Mouse (Mus musculus): ENCODE results near the gene Gna13.
"Not testable (repeated sequence)": the region's sequence is repeated elsewhere in the genome, so short reads cannot be mapped to it uniquely, and the experiment has no call there.

Gene Gna13

DNA sequence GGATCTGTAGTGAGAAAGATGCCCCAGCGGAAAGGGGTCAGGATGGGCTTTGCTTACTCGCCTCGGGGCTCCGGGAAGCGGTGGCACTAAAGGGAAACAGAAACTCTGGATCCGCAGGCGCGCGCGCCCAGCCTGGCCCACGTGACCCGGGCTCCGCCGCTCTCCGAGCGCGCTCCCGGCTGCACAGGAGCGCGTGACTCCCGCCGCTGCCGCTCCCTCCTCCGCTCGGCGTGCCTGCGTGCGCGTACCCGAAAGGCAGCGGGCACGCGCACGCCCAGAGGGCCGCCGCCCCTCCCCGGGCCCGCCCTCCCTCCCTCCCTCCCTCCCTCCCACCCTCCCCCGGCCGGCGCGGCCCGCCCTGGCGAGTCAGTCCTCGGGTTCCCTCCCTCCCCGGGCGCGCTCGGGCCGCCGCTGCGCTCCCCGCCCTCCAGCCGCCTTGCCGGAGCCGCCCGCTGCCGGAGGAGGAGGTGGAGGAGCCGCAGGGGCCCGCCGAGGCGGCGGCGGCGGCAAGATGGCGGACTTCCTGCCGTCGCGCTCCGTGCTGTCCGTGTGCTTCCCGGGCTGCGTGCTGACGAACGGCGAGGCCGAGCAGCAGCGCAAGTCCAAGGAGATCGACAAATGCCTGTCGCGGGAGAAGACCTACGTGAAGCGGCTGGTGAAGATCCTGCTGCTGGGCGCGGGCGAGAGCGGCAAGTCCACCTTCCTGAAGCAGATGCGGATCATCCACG lies at the start of gene Gna13:
Gene Gna13, plus strand, starts transcription at position 369 of the 728 bp plus-strand sequence.
- DNase-seq (ENCODE audit: extremely low spot score, low spot score), result peak; percentile 86

DNA sequence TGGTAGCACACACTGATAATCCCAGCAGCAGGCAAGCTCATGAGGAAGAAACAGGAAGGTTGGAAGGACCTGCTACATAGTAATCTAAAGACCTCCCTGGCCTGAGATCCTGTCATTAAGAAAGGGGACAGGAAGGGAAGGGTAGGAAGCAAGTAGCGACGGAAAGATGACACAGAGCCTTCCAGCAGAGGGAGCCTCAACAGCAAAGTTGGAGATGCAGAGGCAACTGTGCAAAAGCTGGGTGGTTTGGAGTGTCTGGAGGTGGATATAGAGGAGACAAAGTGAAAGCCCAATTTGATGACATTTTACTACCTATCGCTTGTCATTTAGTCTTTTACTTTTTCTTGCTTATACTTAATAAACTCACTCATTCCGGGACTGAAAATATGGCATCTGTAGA lies 45.7 kb upstream of the Gna13 start:
- no peak for DNase-seq (ENCODE audit: extremely low spot score, low spot score)

- DNase-seq (ENCODE audit: extremely low spot score, low spot score), result no peak
These were observed 43.2 kb upstream of the Gna13 start for GRCm38 (mm10) chr11:109319471-109319870.

GRCm38 (mm10) chr11:109319946-109320345 lies 42.7 kb upstream of the Gna13 start:
- no peak for DNase-seq (ENCODE audit: extremely low spot score, low spot score)

GRCm38 (mm10) chr11:109320361-109320933 lies 42.2 kb upstream of the Gna13 start:
- no peak for DNase-seq (ENCODE audit: extremely low spot score, low spot score)

DNA sequence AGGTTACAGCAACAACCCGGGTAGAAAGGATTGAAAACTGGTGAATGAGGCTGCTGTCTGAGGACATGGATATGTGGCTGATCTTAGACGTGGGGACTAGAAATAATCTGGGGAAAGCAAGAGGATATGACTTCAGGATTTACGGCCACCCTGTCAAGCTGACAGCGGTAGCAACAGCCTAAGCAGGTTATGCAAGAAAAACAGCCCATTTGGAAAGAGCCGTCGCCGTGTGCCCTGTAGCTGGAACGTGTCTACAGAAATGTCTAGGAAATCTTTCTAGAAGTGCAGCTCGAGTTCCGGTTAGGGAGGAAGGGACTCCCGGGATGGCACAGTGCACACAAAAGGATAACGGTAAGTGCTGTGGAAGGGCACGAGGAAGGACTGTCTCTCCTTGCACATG lies 36.4 kb upstream of the Gna13 start:
- no peak for DNase-seq (ENCODE audit: extremely low spot score, low spot score)

DNA sequence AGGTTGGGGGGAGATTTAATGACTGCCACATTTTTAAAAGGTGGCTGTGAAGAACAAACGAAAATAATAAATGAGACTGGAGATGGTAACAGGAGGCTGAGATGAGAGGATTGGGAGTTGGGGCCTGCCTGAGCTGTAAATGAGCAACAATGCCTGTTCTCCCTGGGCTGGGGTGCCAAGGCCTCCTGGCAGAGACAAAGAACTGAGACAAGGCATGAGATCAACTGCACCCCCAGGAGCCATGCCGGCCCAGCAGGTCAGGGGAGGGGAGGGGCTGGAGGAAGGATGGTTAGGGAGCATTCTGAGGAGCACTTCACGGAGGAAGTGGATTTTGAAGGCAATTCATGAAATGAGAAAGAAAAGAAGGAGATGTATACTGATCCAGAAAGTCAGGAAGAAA lies 35.2 kb upstream of the Gna13 start:
- no peak for DNase-seq (ENCODE audit: extremely low spot score, low spot score)

- DNase-seq (ENCODE audit: extremely low spot score, low spot score), result no peak
These were observed 34.7 kb upstream of the Gna13 start for GRCm38 (mm10) chr11:109327952-109328351.

- DNase-seq (ENCODE audit: extremely low spot score, low spot score), result no peak
These were observed 33.3 kb upstream of the Gna13 start for GRCm38 (mm10) chr11:109329331-109329730.

DNA sequence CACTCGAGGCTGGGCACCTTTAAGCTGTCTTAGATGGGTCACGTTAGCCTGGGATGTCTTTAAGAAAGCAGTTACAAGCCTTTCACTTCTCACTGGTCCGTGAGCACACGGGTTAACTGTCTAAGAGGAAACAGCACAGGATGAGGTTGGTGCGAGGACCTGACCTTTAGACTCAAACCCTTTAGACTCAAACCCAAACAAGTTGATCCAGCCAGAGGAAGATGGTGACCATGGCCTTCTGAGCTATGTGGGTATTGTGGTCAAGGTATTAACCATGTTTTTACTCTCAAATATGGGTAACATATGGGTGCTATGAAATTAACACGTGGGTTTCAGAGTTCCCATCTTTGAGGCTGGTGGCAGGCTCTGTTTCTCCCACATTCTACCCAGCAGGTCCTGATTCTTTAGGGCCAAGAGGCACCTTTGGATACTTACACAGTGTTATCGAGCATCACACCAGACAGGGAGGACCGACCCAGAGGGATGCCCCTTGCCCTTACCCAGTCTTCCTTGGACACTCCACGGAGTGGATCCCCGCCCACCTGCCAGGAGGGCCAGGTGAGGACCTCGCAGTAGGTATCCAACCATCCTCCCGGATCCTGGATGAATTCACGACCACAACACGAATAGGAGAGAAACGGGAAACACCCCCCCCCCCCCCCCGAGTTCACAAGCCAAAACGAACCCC lies 31.8 kb upstream of the Gna13 start:
- DNase-seq (ENCODE audit: extremely low spot score, low spot score), result no peak

GRCm38 (mm10) chr11:109331424-109331824 lies 31.2 kb upstream of the Gna13 start:
- DNase-seq (ENCODE audit: extremely low spot score, low spot score), result peak; percentile 91

- no peak for DNase-seq (ENCODE audit: extremely low spot score, low spot score)
These were observed 29.9 kb upstream of the Gna13 start for GRCm38 (mm10) chr11:109332722-109333121.

DNA sequence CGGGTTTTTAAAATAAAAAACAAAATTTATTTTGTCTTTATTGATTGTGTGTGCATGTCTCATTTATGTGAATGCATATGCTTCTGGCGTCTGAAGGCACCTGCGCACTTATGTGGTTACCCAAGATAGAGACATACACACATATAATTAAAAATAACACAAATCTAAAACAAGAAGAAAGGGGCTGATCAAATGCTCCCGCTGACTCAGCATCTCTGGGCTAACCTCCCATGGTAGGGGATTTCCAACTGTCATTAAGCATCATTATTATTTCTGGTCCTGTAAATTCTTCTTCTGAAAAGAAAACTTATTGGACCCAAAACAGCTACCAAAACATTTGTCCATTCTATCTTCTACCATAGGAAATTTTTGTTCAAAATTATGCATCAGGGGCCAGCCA lies 27.9 kb upstream of the Gna13 start:
- no peak for DNase-seq (ENCODE audit: extremely low spot score, low spot score)

GRCm38 (mm10) chr11:109335890-109336289 lies 26.7 kb upstream of the Gna13 start:
- DNase-seq (ENCODE audit: extremely low spot score, low spot score), result no peak

- no peak for DNase-seq (ENCODE audit: extremely low spot score, low spot score)
These were observed 23.3 kb upstream of the Gna13 start for GRCm38 (mm10) chr11:109339155-109339938.

GRCm38 (mm10) chr11:109340541-109340940 lies 22.1 kb upstream of the Gna13 start:
- no peak for DNase-seq (ENCODE audit: extremely low spot score, low spot score)

DNA sequence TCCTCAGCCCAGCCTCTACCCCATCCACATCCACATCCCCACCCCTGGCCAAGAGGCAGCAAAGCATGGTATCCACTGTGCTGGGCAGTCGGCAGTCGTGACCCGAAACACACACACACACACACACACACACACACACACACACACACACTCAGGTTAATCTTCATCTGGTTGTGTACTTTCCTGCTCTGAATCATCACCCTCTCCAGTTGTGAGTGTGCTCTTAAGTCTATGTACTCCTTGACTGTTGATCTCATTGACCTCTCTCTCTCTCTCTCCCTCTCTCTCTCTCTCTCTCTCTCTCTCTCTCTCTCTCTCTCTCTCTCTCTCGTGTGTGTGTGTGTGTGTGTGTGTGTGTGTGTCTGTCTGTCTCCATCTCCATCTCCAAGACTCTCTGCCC lies 20.0 kb upstream of the Gna13 start:
- DNase-seq (ENCODE audit: extremely low spot score, low spot score), result not testable (repeated sequence)

DNA sequence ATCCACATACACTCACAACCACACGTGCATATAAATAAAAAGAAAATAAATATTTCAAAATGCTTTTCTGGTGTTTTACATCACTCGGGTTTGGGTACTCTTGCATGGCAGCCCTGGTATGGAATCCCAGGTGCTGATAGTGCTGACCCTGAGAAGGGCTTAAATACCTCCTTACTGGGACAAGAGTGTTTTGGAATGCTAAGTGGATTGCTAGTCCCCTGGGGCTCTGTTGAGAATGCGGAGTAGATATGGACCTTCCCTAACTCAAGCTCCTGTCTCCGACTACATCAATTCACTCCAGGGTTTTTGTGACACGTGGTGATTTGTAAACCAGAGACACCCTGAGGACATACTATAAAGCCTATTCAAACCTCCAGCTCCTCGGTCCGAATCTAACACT lies 19.1 kb upstream of the Gna13 start:
- no peak for DNase-seq (ENCODE audit: extremely low spot score, low spot score)

- no peak for DNase-seq (ENCODE audit: extremely low spot score, low spot score)
These were observed 18.5 kb upstream of the Gna13 start for GRCm38 (mm10) chr11:109343991-109344599.

- DNase-seq (ENCODE audit: extremely low spot score, low spot score), result no peak
These were observed 15.2 kb upstream of the Gna13 start for GRCm38 (mm10) chr11:109347242-109347959.

GRCm38 (mm10) chr11:109348408-109348807 lies 14.2 kb upstream of the Gna13 start:
- no peak for DNase-seq (ENCODE audit: extremely low spot score, low spot score)

All from neural tube, embryonic 10.5 days (tissue).